Mouse (Mus musculus): ENCODE results near the gene Ubac2.
A peak's percentile ranks its signal among the peaks of the same experiment; 100 is the strongest.
"Not testable (repeated sequence)": the region's sequence is repeated elsewhere in the genome, so short reads cannot be mapped to it uniquely, and the experiment has no call there.

- peak; percentile 71 for TF ChIP-seq CTCF (IDR thresholded peaks at IDR 0.05; ENCODE audit: low read depth)
- not testable (repeated sequence) for TF ChIP-seq EP300 (IDR thresholded peaks at IDR 0.05; ENCODE audit: low read depth)
These were observed 13.3 kb upstream of the Ubac2 start for GRCm38 (mm10) chr14:121865162-121865561.
